8 mouse cellular contexts compared by ENCODE assay signal in the genomic region with DNA sequence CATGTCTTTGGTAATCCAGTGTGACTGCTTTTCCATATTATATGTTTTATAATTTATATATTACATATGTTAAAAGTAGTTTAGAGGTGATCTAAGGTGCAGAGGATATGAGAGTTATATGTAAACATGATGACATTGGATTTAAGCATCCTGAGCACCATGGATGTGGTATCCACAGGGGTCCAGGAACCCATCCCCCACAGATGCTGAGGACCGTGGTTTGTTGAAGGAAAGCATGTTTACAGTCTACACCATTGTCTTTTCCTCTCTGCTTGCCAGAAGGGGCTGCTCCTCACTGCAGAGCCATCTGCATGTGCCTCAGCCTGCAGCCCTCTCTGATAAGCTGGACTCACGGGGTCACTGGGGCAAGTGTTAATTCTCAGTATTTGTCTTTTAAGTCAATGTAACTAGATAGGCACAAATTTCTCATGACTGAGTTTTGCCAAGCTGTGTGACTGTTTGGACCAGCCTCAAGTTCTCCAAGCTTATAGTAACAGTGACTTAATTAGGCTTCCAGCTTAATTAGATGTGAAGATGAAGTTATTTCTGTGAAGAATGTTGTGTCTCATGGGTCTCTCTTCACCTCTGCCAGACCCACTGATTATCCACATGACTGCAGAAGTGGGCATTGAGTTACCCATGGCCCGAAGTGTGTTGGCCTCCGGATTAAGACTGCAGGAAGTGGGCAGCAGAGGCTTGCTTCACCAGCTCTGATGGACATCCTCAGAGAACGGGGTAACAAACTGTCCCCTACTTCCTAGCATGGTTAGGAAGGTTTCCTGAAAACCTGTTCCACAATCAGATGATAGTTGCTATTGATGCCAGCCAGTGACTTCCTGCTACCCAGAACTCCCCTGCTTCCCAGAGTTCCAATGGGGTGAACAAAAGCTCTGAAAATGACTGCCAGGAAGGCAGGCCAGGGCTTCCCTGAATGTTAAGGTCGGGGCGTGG. TPM values are rescaled to one million over a fixed set of nuclear protein-coding genes. Genes with fewer than 3 reads are reported as not detected.
DNase-seq lines count a peak whose midpoint lies in the region; ATAC-seq and TF ChIP-seq lines count a peak whose summit lies in the region.

No protein-coding gene starts in this region.

- peak; percentile 48 for DNase-seq in embryo, embryonic 10 days (ENCODE audit: low spot score)
- no peak for DNase-seq in embryo, embryonic 10.5 days (ENCODE audit: low spot score)
- DNase-seq in layer of hippocampus, adult 2 months (ENCODE audit: low spot score in 2 of 2), result no peak
- no peak for DNase-seq in layer of hippocampus, postnatal 10 days (ENCODE audit: low spot score in 2 of 2)
- DNase-seq in midbrain, embryonic 14.5 days, result peak; percentile 5
- no peak for DNase-seq in right cerebral cortex, postnatal 36 days (ENCODE audit: low spot score in 2 of 2)
- DNase-seq in kidney, postnatal 36 days, result no peak

- no peaks in the 10 kb centered on the region for H3K27me3 ChIP-seq in forebrain, embryonic 15.5 days
- H3K27me3 ChIP-seq in midbrain, embryonic 14.5 days (ENCODE audit: control insufficient read depth, insufficient read depth, low read length), result no peaks in the 10 kb centered on the region

- no peak for ATAC-seq in forebrain, embryonic 15.5 days (replicated peaks)
- no peak for ATAC-seq in midbrain, embryonic 14.5 days (ENCODE audit: low FRiP score, low TSS enrichment)

- TF ChIP-seq CTCF in layer of hippocampus, adult 2 months (conservative IDR thresholded peaks at IDR 0.05), result no peak

- no peaks in the 10 kb centered on the region for H3K36me3 ChIP-seq in forebrain, embryonic 15.5 days
- no peaks in the 10 kb centered on the region for H3K36me3 ChIP-seq in midbrain, embryonic 14.5 days (ENCODE audit: control insufficient read depth, insufficient read depth, low read length)

- WGBS in forebrain, embryonic 15.5 days, result 59% methylated on average over 7 of the region's 7 CpGs
- 65% methylated on average over 7 of the region's 7 CpGs for WGBS in midbrain, embryonic 14.5 days

- H3K27ac ChIP-seq in layer of hippocampus, adult 2 months, result peak overlapping the region; percentile 93
- peak overlapping the region; percentile 24; the same call in 1 of the 2 replicates for H3K27ac ChIP-seq in forebrain, embryonic 15.5 days (replicated peaks)
- no peak overlapping the region for H3K27ac ChIP-seq in midbrain, embryonic 14.5 days (replicated peaks; ENCODE audit: low read depth, low read length)

- H3K4me1 ChIP-seq in forebrain, embryonic 15.5 days, result peaks cover 58% of the 10 kb centered on the region
- peaks cover 32% of the 10 kb centered on the region for H3K4me1 ChIP-seq in midbrain, embryonic 14.5 days (ENCODE audit: control insufficient read depth, insufficient read depth, low read length)

- H3K9me3 ChIP-seq in forebrain, embryonic 15.5 days, result no peaks in the 10 kb centered on the region
- H3K9me3 ChIP-seq in midbrain, embryonic 14.5 days (ENCODE audit: control insufficient read depth, low read length), result no peaks in the 10 kb centered on the region

- H3K4me3 ChIP-seq in layer of hippocampus, adult 2 months, result no peak overlapping the region
- no peak overlapping the region for H3K4me3 ChIP-seq in forebrain, embryonic 15.5 days
- H3K4me3 ChIP-seq in midbrain, embryonic 14.5 days (replicated peaks; ENCODE audit: low read depth, low read length), result no peak overlapping the region

- H3K4me2 ChIP-seq in forebrain, embryonic 15.5 days (replicated peaks), result no peak overlapping the region
- no peak overlapping the region for H3K4me2 ChIP-seq in midbrain, embryonic 14.5 days (ENCODE audit: low read length)

- no peak overlapping the region for H3K9ac ChIP-seq in forebrain, embryonic 15.5 days (replicated peaks)
- no peak overlapping the region for H3K9ac ChIP-seq in midbrain, embryonic 14.5 days (replicated peaks; ENCODE audit: low read length)

RNA-seq across cellular contexts. Expression of a gene that starts 14.0 kb away (rescaled TPM):
- 100 to 1,000 TPM; 360 to 361 TPM for total RNA-seq in layer of hippocampus, adult 2 months (2021)
- 100 to 1,000 TPM; 181 to 182 TPM for total RNA-seq in layer of hippocampus, postnatal 10 days (2021)
- polyA plus RNA-seq in forebrain, embryonic 15.5 days (2015; fragmentation: Nextera tagmentation; extraction: Ambion mirVana), result 25.7 and 26.0 TPM in 2 replicates
- polyA plus RNA-seq in midbrain, embryonic 14.5 days (2014; fragmentation: Nextera tagmentation; extraction: Ambion mirVana), result 23.4 and 28.6 TPM in 2 replicates

RNA-seq across cellular contexts. Expression of a gene that starts 41.2 kb away (rescaled TPM):
- 10 to 100 TPM; 68.2 to 76.8 TPM for total RNA-seq in layer of hippocampus, adult 2 months (2021)
- total RNA-seq in layer of hippocampus, postnatal 10 days (2021), result 10 to 100 TPM; 84.5 to 91.8 TPM
- 260 and 271 TPM in 2 replicates for polyA plus RNA-seq in forebrain, embryonic 15.5 days (2015; fragmentation: Nextera tagmentation; extraction: Ambion mirVana)
- 249 and 256 TPM in 2 replicates for polyA plus RNA-seq in midbrain, embryonic 14.5 days (2014; fragmentation: Nextera tagmentation; extraction: Ambion mirVana)

Comparison
In these comparisons a context has a peak if more than half of its experiments do, and no peak if none do; other contexts are left out.
1. DNase-seq: peak in embryo, embryonic 10 days (single experiment) and midbrain, embryonic 14.5 days (single experiment); none in embryo, embryonic 10.5 days (single experiment), layer of hippocampus, adult 2 months (0 of 2), layer of hippocampus, postnatal 10 days (0 of 2), right cerebral cortex, postnatal 36 days (0 of 2) and kidney, postnatal 36 days (0 of 2).